Mouse (Mus musculus): Measurements from ENCODE around the gene Fam208a. TPM values are rescaled to one million over a fixed set of nuclear protein-coding genes. Genes with fewer than 3 reads are reported as not detected.

The Fam208a gene
- polyA plus RNA-seq, 1 experiment = 32.2 TPM

- TF ChIP-seq CTCF (IDR thresholded peaks at IDR 0.05; ENCODE audit: borderline replicate concordance, extremely low read depth, insufficient read depth, insufficient read length) = no peak
- no peak for TF ChIP-seq POLR2A (IDR thresholded peaks at IDR 0.05; ENCODE audit: borderline replicate concordance, extremely low read depth, insufficient read depth, insufficient read length, poor library complexity, severe bottlenecking)
- DNase-seq (ENCODE audit: low read depth) = no peak
Measured at GRCm38 (mm10) chr14:27422301-27422700, 6.3 kb upstream of the Fam208a start.

- TF ChIP-seq CTCF (IDR thresholded peaks at IDR 0.05; ENCODE audit: borderline replicate concordance, extremely low read depth, insufficient read depth, insufficient read length) (no peak), POLR2A (IDR thresholded peaks at IDR 0.05; ENCODE audit: borderline replicate concordance, extremely low read depth, insufficient read depth, insufficient read length, poor library complexity, severe bottlenecking) (peak; percentile 31; the same call in 1 of the 2 replicates)
- peak; percentile 95 for DNase-seq (ENCODE audit: low read depth)
Measured at GRCm38 (mm10) chr14:27428973-27429711, 508 bp downstream of the Fam208a start.

- no peak for DNase-seq (ENCODE audit: low read depth)
- no peak for TF ChIP-seq POLR2A (IDR thresholded peaks at IDR 0.05; ENCODE audit: borderline replicate concordance, extremely low read depth, insufficient read depth, insufficient read length, poor library complexity, severe bottlenecking)
- no peak for TF ChIP-seq CTCF (IDR thresholded peaks at IDR 0.05; ENCODE audit: borderline replicate concordance, extremely low read depth, insufficient read depth, insufficient read length)
Measured at GRCm38 (mm10) chr14:27430280-27430679, 1.6 kb downstream of the Fam208a start.

- DNase-seq (ENCODE audit: low read depth) = no peak
- TF ChIP-seq POLR2A (IDR thresholded peaks at IDR 0.05; ENCODE audit: borderline replicate concordance, extremely low read depth, insufficient read depth, insufficient read length, poor library complexity, severe bottlenecking) (no peak), CTCF (IDR thresholded peaks at IDR 0.05; ENCODE audit: borderline replicate concordance, extremely low read depth, insufficient read depth, insufficient read length) (no peak)
Measured at GRCm38 (mm10) chr14:27432064-27432463, 3.4 kb downstream of the Fam208a start.

GRCm38 (mm10) chr14:27436116-27436515 lies 7.5 kb downstream of the Fam208a start:
- DNase-seq (ENCODE audit: low read depth) = no peak
- no peak for TF ChIP-seq POLR2A (IDR thresholded peaks at IDR 0.05; ENCODE audit: borderline replicate concordance, extremely low read depth, insufficient read depth, insufficient read length, poor library complexity, severe bottlenecking)
- no peak for TF ChIP-seq CTCF (IDR thresholded peaks at IDR 0.05; ENCODE audit: borderline replicate concordance, extremely low read depth, insufficient read depth, insufficient read length)

GRCm38 (mm10) chr14:27436826-27437225 lies 8.2 kb downstream of the Fam208a start:
- no peak for DNase-seq (ENCODE audit: low read depth)
- TF ChIP-seq CTCF (IDR thresholded peaks at IDR 0.05; ENCODE audit: borderline replicate concordance, extremely low read depth, insufficient read depth, insufficient read length) = no peak
- TF ChIP-seq POLR2A (IDR thresholded peaks at IDR 0.05; ENCODE audit: borderline replicate concordance, extremely low read depth, insufficient read depth, insufficient read length, poor library complexity, severe bottlenecking) = no peak

- peak; percentile 50 for DNase-seq (ENCODE audit: low read depth)
Measured at GRCm38 (mm10) chr14:27440921-27441320, 12.3 kb downstream of the Fam208a start.

GRCm38 (mm10) chr14:27444851-27445281 lies 16.2 kb downstream of the Fam208a start:
- TF ChIP-seq POLR2A (IDR thresholded peaks at IDR 0.05; ENCODE audit: borderline replicate concordance, extremely low read depth, insufficient read depth, insufficient read length, poor library complexity, severe bottlenecking) (no peak), CTCF (IDR thresholded peaks at IDR 0.05; ENCODE audit: borderline replicate concordance, extremely low read depth, insufficient read depth, insufficient read length) (no peak)
- DNase-seq (ENCODE audit: low read depth) = peak; percentile 32

More at GRCm38 (mm10) chr14:27440921-27441320, 12.3 kb downstream of the Fam208a start:
- no peak for TF ChIP-seq POLR2A (IDR thresholded peaks at IDR 0.05; ENCODE audit: borderline replicate concordance, extremely low read depth, insufficient read depth, insufficient read length, poor library complexity, severe bottlenecking)
- peak; percentile 37; the same call in 1 of the 2 replicates for TF ChIP-seq CTCF (IDR thresholded peaks at IDR 0.05; ENCODE audit: borderline replicate concordance, extremely low read depth, insufficient read depth, insufficient read length)

- TF ChIP-seq CTCF (IDR thresholded peaks at IDR 0.05; ENCODE audit: borderline replicate concordance, extremely low read depth, insufficient read depth, insufficient read length) (no peak), POLR2A (IDR thresholded peaks at IDR 0.05; ENCODE audit: borderline replicate concordance, extremely low read depth, insufficient read depth, insufficient read length, poor library complexity, severe bottlenecking) (no peak)
- no peak for DNase-seq (ENCODE audit: low read depth)
Measured at GRCm38 (mm10) chr14:27446963-27447362, 18.3 kb downstream of the Fam208a start.

- DNase-seq (ENCODE audit: low read depth) = no peak
Measured at GRCm38 (mm10) chr14:27491399-27491798, 62.8 kb downstream of the Fam208a start.

GRCm38 (mm10) chr14:27493516-27493915 lies 64.9 kb downstream of the Fam208a start:
- TF ChIP-seq POLR2A (IDR thresholded peaks at IDR 0.05; ENCODE audit: borderline replicate concordance, extremely low read depth, insufficient read depth, insufficient read length, poor library complexity, severe bottlenecking) = no peak
- no peak for TF ChIP-seq CTCF (IDR thresholded peaks at IDR 0.05; ENCODE audit: borderline replicate concordance, extremely low read depth, insufficient read depth, insufficient read length)
- DNase-seq (ENCODE audit: low read depth) = no peak

More at GRCm38 (mm10) chr14:27491399-27491798, 62.8 kb downstream of the Fam208a start:
- TF ChIP-seq CTCF (IDR thresholded peaks at IDR 0.05; ENCODE audit: borderline replicate concordance, extremely low read depth, insufficient read depth, insufficient read length) = no peak
- no peak for TF ChIP-seq POLR2A (IDR thresholded peaks at IDR 0.05; ENCODE audit: borderline replicate concordance, extremely low read depth, insufficient read depth, insufficient read length, poor library complexity, severe bottlenecking)

- TF ChIP-seq POLR2A (IDR thresholded peaks at IDR 0.05; ENCODE audit: borderline replicate concordance, extremely low read depth, insufficient read depth, insufficient read length, poor library complexity, severe bottlenecking) (no peak), CTCF (IDR thresholded peaks at IDR 0.05; ENCODE audit: borderline replicate concordance, extremely low read depth, insufficient read depth, insufficient read length) (no peak)
- DNase-seq (ENCODE audit: low read depth) = no peak
Measured at GRCm38 (mm10) chr14:27501096-27501495, 72.5 kb downstream of the Fam208a start.
